Mouse (Mus musculus) kidney, adult 18-20 months (tissue): Measurements from ENCODE around the gene Pitpnc1.
"Not testable (repeated sequence)": the region's sequence is repeated elsewhere in the genome, so short reads cannot be mapped to it uniquely, and the experiment has no call there.

Experiments used
- DNase-seq: peaks from one replicate; pipeline ENCODE4 v3.0.0; 2021

The Pitpnc1 gene

GRCm38 (mm10) chr11:107470521-107471041 lies at the start of gene Pitpnc1:
Gene Pitpnc1 (minus strand): TSS chr11:107470699.
- DNase-seq: peak; percentile 87

- DNase-seq: no peak
These were observed 48.3 kb upstream of the Pitpnc1 start for GRCm38 (mm10) chr11:107518645-107519429.

- DNase-seq: no peak
These were observed 45.9 kb upstream of the Pitpnc1 start for GRCm38 (mm10) chr11:107516387-107516786.

GRCm38 (mm10) chr11:107513047-107513446 lies 42.5 kb upstream of the Pitpnc1 start:
- peak; percentile 5 for DNase-seq

GRCm38 (mm10) chr11:107511954-107512353 lies 41.5 kb upstream of the Pitpnc1 start:
- peak; percentile 68 for DNase-seq

GRCm38 (mm10) chr11:107510362-107511269 lies 40.1 kb upstream of the Pitpnc1 start:
- peak; percentile 23 for DNase-seq

GRCm38 (mm10) chr11:107509631-107510338 lies 39.3 kb upstream of the Pitpnc1 start:
- DNase-seq: no peak

- peak; percentile 11 for DNase-seq
These were observed 35.8 kb upstream of the Pitpnc1 start for GRCm38 (mm10) chr11:107506260-107506659.

- not testable (repeated sequence) for DNase-seq
These were observed 33.9 kb upstream of the Pitpnc1 start for GRCm38 (mm10) chr11:107504364-107504763.

- DNase-seq: no peak
These were observed 32.3 kb upstream of the Pitpnc1 start for GRCm38 (mm10) chr11:107502801-107503200.

- no peak for DNase-seq
These were observed 13.8 kb upstream of the Pitpnc1 start for GRCm38 (mm10) chr11:107484341-107484740.

GRCm38 (mm10) chr11:107479862-107480203 lies 9.3 kb upstream of the Pitpnc1 start:
- no peak for DNase-seq

GRCm38 (mm10) chr11:107479053-107479861 lies 8.8 kb upstream of the Pitpnc1 start, which contains the start of gene Psmd12:
Gene Psmd12 (plus strand): TSS chr11:107479484.
- peak; percentile 94 for DNase-seq

GRCm38 (mm10) chr11:107473137-107473820 lies 2.8 kb upstream of the Pitpnc1 start:
- peak; percentile 51 for DNase-seq

GRCm38 (mm10) chr11:107472304-107472703 lies 1.8 kb upstream of the Pitpnc1 start:
- DNase-seq: no peak

GRCm38 (mm10) chr11:107471071-107471720 lies 697 bp upstream of the Pitpnc1 start:
- no peak for DNase-seq

- DNase-seq: peak; percentile 79
These were observed 752 bp downstream of the Pitpnc1 start for GRCm38 (mm10) chr11:107469523-107470371.

- peak; percentile 87 for DNase-seq
These were observed 1.4 kb downstream of the Pitpnc1 start for GRCm38 (mm10) chr11:107469031-107469522.

- peak; percentile 36 for DNase-seq
These were observed 2.1 kb downstream of the Pitpnc1 start for GRCm38 (mm10) chr11:107468252-107469030.
